Mouse (Mus musculus): Measurements from ENCODE around the gene Foxn4.

DNA sequence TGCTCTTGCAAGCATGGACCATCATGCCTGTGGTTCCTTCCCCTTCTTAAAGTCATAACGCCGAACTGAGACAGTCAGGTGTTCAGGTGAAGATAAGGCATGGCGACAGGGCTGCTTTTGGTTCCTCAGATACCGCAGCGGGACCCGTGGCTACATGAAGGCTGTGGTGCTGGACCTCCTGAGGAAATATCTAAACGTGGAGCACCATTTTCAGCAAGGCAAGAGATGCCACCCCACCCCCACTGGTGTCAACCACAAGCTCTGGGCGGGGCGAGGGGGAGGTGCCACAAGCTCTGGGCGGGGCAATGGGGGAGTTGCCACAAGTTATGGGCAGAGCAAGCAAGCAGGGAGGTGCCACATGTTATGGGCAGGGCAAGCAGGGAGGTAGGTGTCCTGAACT lies 60.4 kb downstream of the Foxn4 start:
- no peak for TF ChIP-seq CTCF (IDR thresholded peaks at IDR 0.05; ENCODE audit: extremely low read depth, insufficient read depth, insufficient read length, insufficient replicate concordance)
- TF ChIP-seq POLR2A (IDR thresholded peaks at IDR 0.05; ENCODE audit: low read depth, low read length): no peak
